Mouse (Mus musculus) liver, embryonic 14.5 days (tissue): Measurements from ENCODE around the gene Prdx5.

Experiments used
- CTCF ChIP-seq: IDR thresholded peaks from 2 replicates; pipeline ENCODE4 v1.5.1; 2016; ENCODE audit warnings: antibody characterized with exemption, low read depth, control low read depth
- EP300 ChIP-seq: IDR thresholded peaks from 2 replicates; pipeline ENCODE4 v1.6.1; 2016; ENCODE audit warnings: antibody characterized with exemption, low read depth

GRCm38 (mm10) chr19:6949951-6950350 lies 40.0 kb upstream of the Prdx5 start:
- TF ChIP-seq CTCF (no peak), EP300 (no peak)
